Mouse (Mus musculus) erythroblast, embryonic 14.5 days (primary cell): Measurements from ENCODE around the gene Nhsl2. TPM values are rescaled to one million over a fixed set of nuclear protein-coding genes. Genes with fewer than 3 reads are reported as not detected.

Source experiments
- H3K27me3 ChIP-seq: 2 replicates; pipeline ENCODE4 v1.6.1; 2012; ENCODE audit warnings: inconsistent platforms; ENCODE audit not compliant: control insufficient read depth
- H3K36me3 ChIP-seq: 2 replicates; pipeline ENCODE4 v1.6.1; 2012; ENCODE audit warnings: mild to moderate bottlenecking, inconsistent platforms; ENCODE audit not compliant: control insufficient read depth
- H3K4me1 ChIP-seq: 2 replicates; pipeline ENCODE4 v1.6.1; 2012; ENCODE audit warnings: inconsistent platforms; ENCODE audit not compliant: control insufficient read depth
- H3K4me3 ChIP-seq: replicated peaks from 2 replicates; pipeline ENCODE3; 2012; ENCODE audit warnings: moderate library complexity, mild to moderate bottlenecking, inconsistent platforms
- H3K9me3 ChIP-seq: 2 replicates; pipeline ENCODE4 v1.6.1; 2012; ENCODE audit warnings: low read length, inconsistent platforms, mixed read lengths; ENCODE audit not compliant: control insufficient read depth
- GATA1 ChIP-seq: IDR thresholded peaks from 2 replicates; pipeline ENCODE4 v1.6.1; 2012; ENCODE audit warnings: low read length, inconsistent platforms, mixed read lengths
- TAL1 ChIP-seq: IDR thresholded peaks from 3 replicates; pipeline ENCODE4 v1.6.1; 2012; ENCODE audit warnings: low read length, inconsistent platforms, mixed read lengths
- polyA plus RNA-seq: library from polyadenylated mRNA; stranded (reverse); fragments of >175 nt; gene quantifications from 2 replicates; pipeline ENCODE4 v1.2.3, GENCODE M21; 2012

Nhsl2 gene
- polyA plus RNA-seq, 1 experiment, result not detected

DNA sequence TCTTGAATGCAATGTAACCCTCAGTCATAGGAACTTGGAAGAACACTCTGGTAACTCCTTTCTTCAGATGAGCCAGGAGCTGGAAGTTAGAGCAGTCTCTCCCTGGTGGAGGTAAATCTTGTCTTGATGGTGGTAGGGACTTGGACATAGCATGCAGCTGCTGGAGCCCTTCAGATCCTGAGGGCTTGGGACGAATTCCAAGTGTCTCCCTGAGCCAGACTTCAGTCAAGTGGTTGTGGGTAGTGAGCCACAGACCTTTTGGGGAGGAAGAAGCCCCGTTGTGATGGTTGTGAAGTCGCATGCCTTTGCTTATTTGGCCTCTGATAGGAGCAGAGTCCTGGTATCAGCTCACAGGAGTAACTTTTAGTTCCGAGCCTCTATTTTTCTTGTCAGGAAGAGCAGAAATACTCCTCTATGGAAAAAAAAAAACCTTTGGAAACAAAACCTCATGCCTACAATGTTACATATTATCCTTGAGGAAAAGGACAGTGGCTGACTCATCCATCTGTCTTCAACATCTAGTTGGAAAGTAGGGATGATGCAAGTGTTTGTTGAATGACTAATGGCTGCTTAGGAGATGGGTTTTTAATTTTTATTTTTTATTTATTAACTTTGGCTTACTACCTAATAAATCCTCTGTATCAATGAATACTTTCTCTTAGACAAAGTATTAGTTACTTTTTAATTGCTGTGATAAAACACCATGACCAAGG lies 14.6 kb downstream of the Nhsl2 start:
- Histone ChIP-seq H3K4me1 (no peaks in the 10 kb centered on the region), H3K4me3 (no peak overlapping the region), H3K36me3 (no peaks in the 10 kb centered on the region), H3K9me3 (no peaks in the 10 kb centered on the region), H3K27me3 (peaks cover 21% of the 10 kb centered on the region)
- TF ChIP-seq GATA1, result no peak
- TF ChIP-seq TAL1, result no peak

GRCm38 (mm10) chrX:101864788-101865187 lies 15.6 kb downstream of the Nhsl2 start:
- H3K4me1 ChIP-seq, result no peaks in the 10 kb centered on the region
- TF ChIP-seq GATA1, result no peak
- no peak for TF ChIP-seq TAL1
- H3K9me3 ChIP-seq, result no peaks in the 10 kb centered on the region
- H3K27me3 ChIP-seq, result peaks cover 20% of the 10 kb centered on the region
- no peak overlapping the region for H3K4me3 ChIP-seq
- H3K36me3 ChIP-seq, result no peaks in the 10 kb centered on the region

DNA sequence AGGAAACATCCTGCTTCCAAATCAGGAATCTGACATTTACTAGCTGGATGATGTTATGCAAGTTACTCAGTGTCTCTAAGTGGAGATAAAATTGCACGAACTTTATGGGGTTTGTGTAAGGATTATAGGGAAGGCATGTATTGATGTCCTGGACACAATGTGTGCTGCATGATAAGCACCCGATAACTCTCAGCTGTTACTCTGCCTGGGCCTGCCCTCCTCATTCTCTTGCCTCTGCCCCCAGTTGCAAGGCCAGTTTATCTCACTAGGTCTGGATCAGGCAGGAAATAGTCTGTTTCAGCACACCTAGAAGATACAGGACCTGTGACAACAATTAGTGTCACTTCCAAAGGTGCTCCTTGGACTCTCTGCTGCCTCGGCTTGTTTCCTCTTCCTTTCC lies 25.0 kb downstream of the Nhsl2 start:
- no peak overlapping the region for H3K4me3 ChIP-seq
- H3K9me3 ChIP-seq, result no peaks in the 10 kb centered on the region
- H3K27me3 ChIP-seq, result peaks cover 9% of the 10 kb centered on the region
- peaks cover 2% of the 10 kb centered on the region for H3K4me1 ChIP-seq
- TF ChIP-seq TAL1 (no peak), GATA1 (no peak)
- H3K36me3 ChIP-seq, result no peaks in the 10 kb centered on the region

- H3K9me3 ChIP-seq, result no peaks in the 10 kb centered on the region
- peaks cover 7% of the 10 kb centered on the region for H3K27me3 ChIP-seq
- no peak overlapping the region for H3K4me3 ChIP-seq
- peaks cover 2% of the 10 kb centered on the region for H3K4me1 ChIP-seq
- no peaks in the 10 kb centered on the region for H3K36me3 ChIP-seq
- TF ChIP-seq TAL1 (no peak), GATA1 (no peak)
Measured at GRCm38 (mm10) chrX:101874901-101875300, 25.7 kb downstream of the Nhsl2 start.

DNA sequence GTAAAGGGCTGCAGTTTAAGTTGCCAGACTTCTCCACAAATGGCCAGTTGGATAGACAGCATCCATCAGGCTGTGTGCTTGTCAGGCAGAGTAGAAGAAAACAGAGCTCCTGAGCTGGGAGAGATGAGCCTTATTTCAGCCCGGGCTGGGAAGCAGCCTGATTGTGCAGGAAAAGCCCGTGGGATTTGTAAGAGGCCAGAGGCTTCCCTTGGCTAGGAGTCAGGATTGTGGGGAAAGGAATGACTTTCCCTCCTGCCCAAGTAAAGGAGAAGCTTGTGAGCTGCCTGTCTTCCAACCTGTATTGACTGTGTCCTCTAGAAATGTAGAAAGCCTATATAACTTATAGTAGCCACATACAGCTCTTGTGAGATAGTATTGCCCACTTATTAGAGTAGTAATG lies 27.0 kb downstream of the Nhsl2 start:
- Histone ChIP-seq H3K36me3 (no peaks in the 10 kb centered on the region), H3K4me1 (peaks cover 2% of the 10 kb centered on the region), H3K9me3 (no peaks in the 10 kb centered on the region), H3K4me3 (no peak overlapping the region), H3K27me3 (peaks cover 12% of the 10 kb centered on the region)
- TF ChIP-seq TAL1, result no peak
- no peak for TF ChIP-seq GATA1

- H3K36me3 ChIP-seq, result no peaks in the 10 kb centered on the region
- H3K9me3 ChIP-seq, result no peaks in the 10 kb centered on the region
- no peak overlapping the region for H3K4me3 ChIP-seq
- peaks cover 16% of the 10 kb centered on the region for H3K27me3 ChIP-seq
- H3K4me1 ChIP-seq, result peaks cover 2% of the 10 kb centered on the region
- TF ChIP-seq TAL1, result no peak
- TF ChIP-seq GATA1, result no peak
Measured at GRCm38 (mm10) chrX:101877840-101878239, 28.7 kb downstream of the Nhsl2 start.

- Histone ChIP-seq H3K36me3 (no peaks in the 10 kb centered on the region), H3K4me3 (no peak overlapping the region), H3K4me1 (peaks cover 2% of the 10 kb centered on the region), H3K27me3 (peaks cover 16% of the 10 kb centered on the region), H3K9me3 (no peaks in the 10 kb centered on the region)
- TF ChIP-seq GATA1 (no peak), TAL1 (no peak)
Measured at GRCm38 (mm10) chrX:101878546-101878945, 29.4 kb downstream of the Nhsl2 start.

DNA sequence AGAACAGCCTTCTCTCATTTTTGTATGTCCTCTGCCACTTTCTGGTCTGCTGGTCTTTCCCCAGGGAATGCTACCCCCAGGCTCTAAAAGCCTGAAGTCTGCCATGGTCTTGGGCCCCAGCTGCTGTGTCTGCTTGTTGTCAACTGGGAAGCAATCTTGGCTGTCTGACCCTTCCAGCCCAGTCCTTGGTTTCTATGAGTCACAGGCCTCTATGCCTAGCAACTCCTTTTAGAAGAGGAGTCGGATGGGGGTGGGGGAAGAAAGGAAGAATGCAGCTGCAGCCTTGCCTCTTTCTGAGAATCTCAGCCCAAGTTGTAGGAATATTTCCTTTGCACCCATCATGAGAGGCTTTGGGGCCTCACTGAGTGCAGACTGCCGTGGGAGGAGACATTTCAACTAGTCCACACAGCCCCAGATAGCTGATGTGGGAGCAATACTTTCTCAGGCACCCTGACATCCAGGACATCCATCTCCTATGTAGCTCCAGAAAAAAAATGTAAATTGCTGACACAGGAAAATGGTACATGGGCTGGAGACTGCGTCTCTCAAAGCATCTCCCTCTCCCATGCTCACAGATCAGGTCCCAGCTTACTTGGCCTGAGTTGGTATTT lies 33.1 kb downstream of the Nhsl2 start:
- H3K4me1 ChIP-seq, result no peaks in the 10 kb centered on the region
- TF ChIP-seq TAL1, result no peak
- no peak for TF ChIP-seq GATA1
- H3K4me3 ChIP-seq, result no peak overlapping the region
- H3K36me3 ChIP-seq, result no peaks in the 10 kb centered on the region
- peaks cover 27% of the 10 kb centered on the region; the same call in 1 of the 2 replicates for H3K27me3 ChIP-seq
- H3K9me3 ChIP-seq, result no peaks in the 10 kb centered on the region

DNA sequence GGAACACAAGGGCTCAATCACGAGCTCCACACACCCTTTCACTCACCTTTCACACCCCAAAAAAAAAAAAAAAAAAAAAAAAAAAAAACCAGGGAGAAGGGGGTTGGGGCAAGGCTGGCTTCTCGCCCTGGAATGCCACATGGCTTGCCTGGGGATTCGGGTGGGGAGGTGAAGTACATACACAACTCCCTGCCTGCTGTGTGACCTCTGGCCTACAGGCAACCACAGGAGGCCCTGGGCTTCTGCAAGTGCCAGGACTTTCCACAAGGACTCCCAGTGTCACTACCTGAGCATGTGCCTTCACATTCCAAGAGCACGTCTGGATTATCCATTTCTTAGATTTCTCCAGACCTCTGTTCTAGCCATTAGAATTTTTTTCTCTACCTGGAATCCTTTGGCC lies 40.2 kb downstream of the Nhsl2 start:
- no peaks in the 10 kb centered on the region for H3K9me3 ChIP-seq
- H3K27me3 ChIP-seq, result peaks cover 13% of the 10 kb centered on the region; the same call in 1 of the 2 replicates
- no peaks in the 10 kb centered on the region for H3K4me1 ChIP-seq
- no peak overlapping the region for H3K4me3 ChIP-seq
- TF ChIP-seq TAL1 (no peak; the same call in 2 of the 3 replicates), GATA1 (no peak)
- no peaks in the 10 kb centered on the region for H3K36me3 ChIP-seq
